Mouse (Mus musculus): ENCODE data around the gene Yipf6. TPM values are rescaled to one million over a fixed set of nuclear protein-coding genes. Genes with fewer than 3 reads are reported as not detected.

The Yipf6 gene
- polyA plus RNA-seq, 1 experiment from 2014 or later = 19.6 TPM

Other genes starting within 250 kb of the Yipf6 start
- 16.8 and 20.1 TPM in 2 replicates for gene Ophn1, start 45.3 kb upstream of the Yipf6 start, polyA plus RNA-seq (2014; fragmentation: Nextera tagmentation; extraction: Ambion mirVana)
- 8.9 and 10.6 TPM in 2 replicates for gene Stard8, start 66.9 kb downstream of the Yipf6 start, polyA plus RNA-seq (2014; fragmentation: Nextera tagmentation; extraction: Ambion mirVana)
- 36.7 and 41.4 TPM in 2 replicates for gene Efnb1, start 199.8 kb downstream of the Yipf6 start, polyA plus RNA-seq (2014; fragmentation: Nextera tagmentation; extraction: Ambion mirVana)